Mouse (Mus musculus): ENCODE results near the gene Tbc1d22a. TPM values are rescaled to one million over a fixed set of nuclear protein-coding genes. Genes with fewer than 3 reads are reported as not detected.
"Not testable (repeated sequence)": the region's sequence is repeated elsewhere in the genome, so short reads cannot be mapped to it uniquely, and the experiment has no call there.

The Tbc1d22a gene
- polyA plus RNA-seq, 1 experiment from 2014 or later, result 9.2 TPM

GRCm38 (mm10) chr15:86191505-86191904 lies 22.8 kb upstream of the Tbc1d22a start:
- Histone ChIP-seq H3K9me3 (replicated peaks) (no peaks in the 10 kb centered on the region), H3K9ac (no peak overlapping the region), H3K4me1 (replicated peaks) (peaks cover 25% of the 10 kb centered on the region), H3K27ac (no peak overlapping the region), H3K4me2 (no peak overlapping the region), H3K27me3 (no peaks in the 10 kb centered on the region), H3K4me3 (no peak overlapping the region), H3K36me3 (no peaks in the 10 kb centered on the region)
- no peak for ATAC-seq (replicated peaks; ENCODE audit: insufficient number of reproducible peaks, insufficient read depth, low FRiP score, low read depth)
- 48% methylated on average over 1 of the region's 1 CpGs for WGBS

DNA sequence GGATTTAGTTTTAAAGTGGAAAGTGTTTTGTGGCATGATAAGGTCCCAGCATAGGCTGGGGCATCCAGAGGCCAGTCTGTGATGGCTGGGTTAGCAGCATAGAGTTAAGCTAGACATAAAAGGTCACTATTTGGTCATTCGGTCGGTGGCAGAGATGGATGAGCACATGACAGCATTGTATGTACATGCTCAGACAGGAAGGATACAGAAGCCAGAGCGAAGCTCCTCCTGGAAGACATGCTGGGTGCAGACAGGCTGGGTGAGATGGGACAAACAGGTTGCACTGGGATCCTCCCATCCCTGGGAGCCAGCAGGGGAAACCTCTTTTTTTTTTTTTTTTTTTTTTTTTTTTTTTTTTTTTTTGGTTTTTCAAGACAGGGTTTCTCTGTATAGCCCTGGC lies 22.3 kb upstream of the Tbc1d22a start:
- peaks cover 21% of the 10 kb centered on the region for H3K4me1 ChIP-seq (replicated peaks)
- H3K27me3 ChIP-seq, result no peaks in the 10 kb centered on the region
- H3K36me3 ChIP-seq, result no peaks in the 10 kb centered on the region
- H3K27ac ChIP-seq, result no peak overlapping the region
- 55% methylated on average over 3 of the region's 3 CpGs for WGBS
- no peak overlapping the region for H3K4me3 ChIP-seq
- no peak overlapping the region for H3K9ac ChIP-seq
- no peak overlapping the region for H3K4me2 ChIP-seq
- no peaks in the 10 kb centered on the region for H3K9me3 ChIP-seq (replicated peaks)
- ATAC-seq (replicated peaks; ENCODE audit: insufficient number of reproducible peaks, insufficient read depth, low FRiP score, low read depth), result no peak

GRCm38 (mm10) chr15:86194676-86195453 lies 19.4 kb upstream of the Tbc1d22a start:
- H3K4me3 ChIP-seq; H3K9ac ChIP-seq; H3K36me3 ChIP-seq; H3K27me3 ChIP-seq; H3K4me1 ChIP-seq (replicated peaks); H3K4me2 ChIP-seq; H3K27ac ChIP-seq; H3K9me3 ChIP-seq (replicated peaks): not testable (repeated sequence)
- 65% methylated on average over 55 of the region's 55 CpGs for WGBS
- peak; percentile 92 for ATAC-seq (replicated peaks; ENCODE audit: insufficient number of reproducible peaks, insufficient read depth, low FRiP score, low read depth)

- Histone ChIP-seq H3K27ac (no peak overlapping the region), H3K4me1 (replicated peaks) (peaks cover 18% of the 10 kb centered on the region), H3K9ac (no peak overlapping the region), H3K27me3 (no peaks in the 10 kb centered on the region), H3K4me3 (no peak overlapping the region), H3K4me2 (no peak overlapping the region), H3K36me3 (no peaks in the 10 kb centered on the region), H3K9me3 (replicated peaks) (no peaks in the 10 kb centered on the region)
- WGBS, result 66% methylated on average over 5 of the region's 5 CpGs
- ATAC-seq (replicated peaks; ENCODE audit: insufficient number of reproducible peaks, insufficient read depth, low FRiP score, low read depth), result no peak
These were observed 15.2 kb upstream of the Tbc1d22a start for GRCm38 (mm10) chr15:86199052-86199451.

- peaks cover 23% of the 10 kb centered on the region for H3K4me1 ChIP-seq (replicated peaks)
- no peak overlapping the region for H3K4me3 ChIP-seq
- no peaks in the 10 kb centered on the region for H3K27me3 ChIP-seq
- H3K9me3 ChIP-seq (replicated peaks), result no peaks in the 10 kb centered on the region
- no peak overlapping the region for H3K9ac ChIP-seq
- ATAC-seq (replicated peaks; ENCODE audit: insufficient number of reproducible peaks, insufficient read depth, low FRiP score, low read depth), result no peak
- H3K4me2 ChIP-seq, result no peak overlapping the region
- H3K27ac ChIP-seq, result no peak overlapping the region
- no peaks in the 10 kb centered on the region for H3K36me3 ChIP-seq
- WGBS, result 72% methylated on average over 4 of the region's 4 CpGs
These were observed 14.8 kb upstream of the Tbc1d22a start for GRCm38 (mm10) chr15:86199482-86199881.

GRCm38 (mm10) chr15:86200169-86200568 lies 14.1 kb upstream of the Tbc1d22a start:
- no peak overlapping the region for H3K4me3 ChIP-seq
- H3K4me2 ChIP-seq, result no peak overlapping the region
- no peak overlapping the region for H3K9ac ChIP-seq
- no peak for ATAC-seq (replicated peaks; ENCODE audit: insufficient number of reproducible peaks, insufficient read depth, low FRiP score, low read depth)
- H3K9me3 ChIP-seq (replicated peaks), result no peaks in the 10 kb centered on the region
- WGBS, result 43% methylated on average over 4 of the region's 4 CpGs
- peaks cover 23% of the 10 kb centered on the region for H3K4me1 ChIP-seq (replicated peaks)
- H3K27me3 ChIP-seq, result no peaks in the 10 kb centered on the region
- H3K27ac ChIP-seq, result no peak overlapping the region
- no peaks in the 10 kb centered on the region for H3K36me3 ChIP-seq

- Histone ChIP-seq H3K9ac (no peak overlapping the region), H3K9me3 (replicated peaks) (no peaks in the 10 kb centered on the region), H3K4me3 (no peak overlapping the region), H3K4me2 (no peak overlapping the region), H3K4me1 (replicated peaks) (peaks cover 27% of the 10 kb centered on the region), H3K27me3 (no peaks in the 10 kb centered on the region), H3K27ac (peak overlapping the region; percentile 56), H3K36me3 (no peaks in the 10 kb centered on the region)
- ATAC-seq (replicated peaks; ENCODE audit: insufficient number of reproducible peaks, insufficient read depth, low FRiP score, low read depth), result peak; percentile 37; the same call in 1 of the 2 replicates
- WGBS, result 36% methylated on average over 4 of the region's 4 CpGs
These were observed 13.2 kb upstream of the Tbc1d22a start for GRCm38 (mm10) chr15:86201095-86201494.

- ATAC-seq (replicated peaks; ENCODE audit: insufficient number of reproducible peaks, insufficient read depth, low FRiP score, low read depth), result no peak
- Histone ChIP-seq H3K9me3 (replicated peaks) (no peaks in the 10 kb centered on the region), H3K9ac (no peak overlapping the region), H3K36me3 (no peaks in the 10 kb centered on the region), H3K4me1 (replicated peaks) (peaks cover 27% of the 10 kb centered on the region), H3K27me3 (no peaks in the 10 kb centered on the region), H3K27ac (peak overlapping the region; percentile 56), H3K4me2 (no peak overlapping the region), H3K4me3 (no peak overlapping the region)
- 58% methylated on average over 9 of the region's 9 CpGs for WGBS
These were observed 12.4 kb upstream of the Tbc1d22a start for GRCm38 (mm10) chr15:86201696-86202330.

- Histone ChIP-seq H3K27me3 (no peaks in the 10 kb centered on the region), H3K4me2 (no peak overlapping the region; the same call in 1 of the 2 replicates), H3K27ac (peak overlapping the region; percentile 56), H3K36me3 (no peaks in the 10 kb centered on the region), H3K9me3 (replicated peaks) (no peaks in the 10 kb centered on the region), H3K4me3 (no peak overlapping the region), H3K4me1 (replicated peaks) (peaks cover 27% of the 10 kb centered on the region), H3K9ac (no peak overlapping the region)
- ATAC-seq (replicated peaks; ENCODE audit: insufficient number of reproducible peaks, insufficient read depth, low FRiP score, low read depth), result no peak
- WGBS, result 26% methylated on average over 6 of the region's 6 CpGs
These were observed 11.6 kb upstream of the Tbc1d22a start for GRCm38 (mm10) chr15:86202640-86203039.

- peak overlapping the region; percentile 57 for H3K27ac ChIP-seq
These were observed 10.9 kb upstream of the Tbc1d22a start for GRCm38 (mm10) chr15:86203292-86203793.

DNA sequence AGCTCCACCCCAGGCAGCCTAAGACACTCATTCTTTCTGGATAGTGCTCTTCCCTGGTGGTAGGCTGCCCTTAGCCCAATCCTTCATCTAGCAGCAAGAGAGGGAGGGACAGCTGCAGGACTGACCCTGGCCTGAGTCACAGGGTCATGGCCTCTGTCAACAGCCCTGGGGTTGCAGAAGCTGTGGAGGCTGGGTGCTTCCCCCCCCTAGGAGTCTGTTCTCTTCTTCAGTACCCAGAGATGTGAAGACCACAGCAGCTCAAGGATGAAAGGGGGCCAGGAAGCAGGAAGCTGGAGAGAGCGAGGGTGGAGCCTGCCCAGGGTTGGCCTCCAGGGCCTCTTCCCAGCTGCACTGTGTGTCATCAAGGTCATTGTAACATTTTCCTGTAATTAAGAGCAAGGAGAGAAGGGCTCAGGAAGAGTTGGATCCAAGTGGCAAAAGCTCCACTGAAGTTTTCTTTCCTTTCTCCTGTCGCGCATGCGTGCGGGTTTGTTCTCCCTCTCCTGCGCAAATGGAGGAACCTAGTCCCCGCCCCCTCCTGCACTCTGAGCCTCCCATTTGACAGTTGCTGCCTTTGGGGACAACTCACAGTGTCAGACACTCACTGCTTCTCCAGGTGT lies 10.2 kb upstream of the Tbc1d22a start:
- whole genome bisulfite sequencing, result 37% methylated on average over 7 of the region's 7 CpGs
- ATAC-seq (replicated peaks; ENCODE audit: insufficient number of reproducible peaks, insufficient read depth, low FRiP score, low read depth), result peak; percentile 32; the same call in 1 of the 2 replicates
- H3K36me3 ChIP-seq, result no peaks in the 10 kb centered on the region
- H3K9me3 ChIP-seq (replicated peaks), result no peaks in the 10 kb centered on the region
- H3K4me2 ChIP-seq, result 0 out of 2 replicates have a peak overlapping the region, but pooled peaks have one; percentile 24
- H3K4me3 ChIP-seq, result no peak overlapping the region
- no peaks in the 10 kb centered on the region for H3K27me3 ChIP-seq
- H3K9ac ChIP-seq, result no peak overlapping the region
- peaks cover 26% of the 10 kb centered on the region for H3K4me1 ChIP-seq (replicated peaks)
- H3K27ac ChIP-seq, result peak overlapping the region; percentile 57

More at GRCm38 (mm10) chr15:86203292-86203793, 10.9 kb upstream of the Tbc1d22a start:
- Histone ChIP-seq H3K9me3 (replicated peaks) (no peaks in the 10 kb centered on the region), H3K4me1 (replicated peaks) (peaks cover 27% of the 10 kb centered on the region), H3K36me3 (no peaks in the 10 kb centered on the region), H3K4me3 (no peak overlapping the region), H3K9ac (no peak overlapping the region), H3K27me3 (no peaks in the 10 kb centered on the region), H3K4me2 (no peak overlapping the region)
- WGBS, result 76% methylated on average over 7 of the region's 7 CpGs
- no peak for ATAC-seq (replicated peaks; ENCODE audit: insufficient number of reproducible peaks, insufficient read depth, low FRiP score, low read depth)

All from heart, embryonic 15.5 days (tissue).